Mouse (Mus musculus) left cerebral cortex, adult 6 months (tissue): ENCODE data around the gene Nek2. TPM values are rescaled to one million over a fixed set of nuclear protein-coding genes. Genes with fewer than 3 reads are reported as not detected.

Experiments used
- long read RNA-seq, 2 experiments: library from polyadenylated mRNA; unstranded; transcript quantifications; one replicate each; pipeline ENCODE4 v2.0.0; 2019 to 2020
- polyA plus RNA-seq: library from polyadenylated mRNA; unstranded; fragments of <200 nt; fragmentation: Nextera tagmentation; gene quantifications from 2 replicates; pipeline ENCODE4 v1.2.3, GENCODE M21; 2021

Nek2 gene
- polyA plus RNA-seq, result 0.58 TPM in 2 replicates
- long read RNA-seq, experiment 1, partial matches to known transcripts, result 0 of 4 reads
- long read RNA-seq, experiment 1, other reads (novel, unspliced or antisense), result 2 of 4 reads
- long read RNA-seq, experiment 2, partial matches to known transcripts, result 0 of 3 reads
- long read RNA-seq, experiment 2, other reads (novel, unspliced or antisense), result 3 of 3 reads

DNA sequence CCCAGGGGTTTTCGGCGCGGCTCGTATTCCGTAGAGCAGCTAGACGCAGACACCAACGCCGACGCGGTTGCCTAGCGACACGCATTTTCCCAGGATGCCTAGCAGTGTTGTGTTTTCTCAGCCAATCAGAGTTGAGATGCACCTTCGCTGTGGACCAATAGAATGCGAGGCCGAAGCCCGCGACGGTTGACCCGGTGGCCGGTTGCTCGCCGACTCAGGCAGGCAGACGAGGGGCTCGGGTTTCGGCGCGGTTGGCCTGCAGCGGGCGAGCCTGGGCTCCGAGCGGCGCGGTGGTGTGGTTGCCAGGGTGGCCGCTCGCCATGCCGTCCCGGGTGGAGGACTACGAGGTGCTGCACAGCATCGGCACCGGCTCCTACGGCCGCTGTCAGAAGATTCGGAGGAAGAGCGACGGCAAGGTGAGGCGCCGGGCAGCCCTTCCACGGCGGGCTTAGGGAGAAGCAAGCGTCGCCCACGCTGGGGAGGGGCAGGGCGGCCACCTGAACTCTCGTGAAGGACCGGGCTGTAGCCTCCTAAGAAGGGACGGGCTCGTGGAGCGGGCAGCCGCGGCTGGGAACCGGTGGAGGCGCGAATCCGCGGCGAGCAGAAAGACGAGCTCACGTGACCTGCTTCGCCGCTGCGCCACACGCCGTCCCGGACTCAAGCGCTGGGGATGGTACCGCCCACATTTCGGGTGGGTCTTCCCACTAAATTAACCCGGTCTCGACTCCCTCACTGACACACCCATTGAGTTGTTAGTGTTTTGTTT, at the start of gene Nek2:
TSS of gene Nek2 (plus strand) at position 119 of the 766 bp plus-strand sequence.

Other genes with a start within 250 kb of the Nek2 start
- gene Dtl, start 245.9 kb upstream of the Nek2 start, polyA plus RNA-seq, result 4.6 and 6.4 TPM in 2 replicates
- gene Ints7, start 245.8 kb upstream of the Nek2 start, polyA plus RNA-seq, result 12.8 and 18.4 TPM in 2 replicates
- 26.8 and 88.1 TPM in 2 replicates for gene Lpgat1, start 103.6 kb upstream of the Nek2 start, polyA plus RNA-seq
- 2.2 and 3.1 TPM in 2 replicates for gene Slc30a1, start 85.3 kb downstream of the Nek2 start, polyA plus RNA-seq
- gene Rd3, start 155.9 kb downstream of the Nek2 start, polyA plus RNA-seq, result 0.23 and 0.36 TPM in 2 replicates